Mouse (Mus musculus): Measurements from ENCODE around the gene Samd9l.
"Not testable (repeated sequence)": the region's sequence is repeated elsewhere in the genome, so short reads cannot be mapped to it uniquely, and the experiment has no call there.

Gene Samd9l

DNA sequence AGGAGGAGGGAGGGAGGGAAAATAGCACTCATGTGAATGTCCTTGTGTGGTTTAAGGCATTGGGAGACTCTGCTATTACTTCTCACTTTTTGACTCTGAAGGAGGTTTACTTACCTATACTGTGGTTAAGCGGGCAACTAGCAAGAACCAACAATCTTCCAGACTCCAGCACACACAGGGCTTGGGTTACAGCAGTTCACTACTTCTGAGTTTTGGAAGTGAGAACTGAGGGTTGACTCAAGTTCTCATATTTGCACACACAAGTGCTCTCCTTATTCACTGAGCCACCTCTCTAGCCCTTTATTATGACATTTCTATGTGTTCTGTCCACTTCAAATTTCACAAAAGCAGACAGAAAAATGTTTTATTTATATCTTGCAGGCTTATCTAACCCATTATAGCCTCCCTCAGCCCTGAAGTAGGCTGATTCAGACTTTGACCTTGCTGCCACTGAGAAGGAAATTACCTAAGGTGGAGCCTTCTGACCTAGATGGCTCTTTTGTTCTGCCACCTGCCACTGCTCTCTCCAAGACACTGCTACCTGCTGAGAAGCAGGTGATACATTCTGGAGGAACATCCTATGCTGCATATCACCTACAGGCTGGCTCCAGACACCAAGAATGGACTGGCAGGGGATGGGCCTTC lies 55.6 kb downstream of the Samd9l start:
- DNase-seq (ENCODE audit: low spot score in 2 of 2): not testable (repeated sequence)

DNA sequence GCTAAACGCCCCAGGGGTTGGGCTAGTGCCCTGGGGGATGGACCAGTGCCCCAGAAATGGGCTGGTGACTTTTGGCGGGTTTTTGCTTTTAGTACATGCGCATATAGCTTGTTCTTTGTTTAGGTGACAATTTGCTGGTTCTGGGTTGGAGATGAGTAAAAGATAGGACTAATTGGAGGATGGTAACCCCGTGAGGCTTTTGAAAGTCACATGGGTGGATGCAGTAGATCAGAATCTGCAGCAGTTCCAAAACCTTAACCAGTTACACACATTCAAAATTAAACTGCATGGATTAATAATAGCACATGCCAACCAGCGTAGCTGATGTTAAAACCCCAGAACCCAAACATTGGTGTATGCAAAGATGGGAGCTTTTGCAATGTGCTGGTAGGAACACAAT lies 57.9 kb downstream of the Samd9l start:
- DNase-seq (ENCODE audit: low spot score in 2 of 2): no peak

DNA sequence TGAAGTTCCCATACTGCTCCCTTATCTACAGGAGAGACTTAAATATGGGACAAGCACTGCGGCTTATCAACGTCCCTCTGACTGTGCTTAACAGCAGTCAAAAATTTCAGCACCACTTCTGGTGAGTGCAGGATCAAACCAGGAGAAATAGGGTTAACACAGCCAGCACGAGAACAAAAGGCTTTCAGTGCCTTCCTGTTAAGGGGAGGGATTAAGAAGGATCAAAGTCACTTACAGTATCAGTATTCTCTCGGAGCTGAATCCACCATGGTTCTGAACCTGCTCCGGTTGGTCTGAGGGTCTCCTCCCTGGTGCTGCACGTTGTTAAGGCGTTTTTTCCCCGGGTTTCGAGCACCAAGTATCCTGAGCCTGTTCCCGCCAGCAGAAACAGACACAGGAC lies 58.4 kb downstream of the Samd9l start:
- DNase-seq (ENCODE audit: low spot score in 2 of 2): not testable (repeated sequence)

DNA sequence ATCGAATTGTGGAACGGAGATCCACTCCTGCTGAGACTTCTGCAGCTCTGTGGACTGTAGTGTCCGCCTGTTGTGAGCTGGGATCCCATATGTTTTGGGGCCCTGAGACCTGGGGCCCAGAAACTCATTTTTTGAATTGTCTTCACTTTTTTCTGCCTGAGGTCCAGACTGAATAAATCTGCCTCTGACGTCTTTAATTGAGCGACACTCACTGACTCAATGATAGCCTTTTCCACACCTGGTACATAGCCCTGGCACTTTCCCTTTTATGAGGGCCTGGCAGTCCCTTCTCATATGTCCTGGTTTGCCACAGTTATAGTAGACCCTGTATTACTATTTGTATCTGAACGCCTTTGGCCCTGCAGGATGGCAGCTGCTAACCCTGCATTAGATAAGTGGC lies 60.2 kb downstream of the Samd9l start:
- not testable (repeated sequence) for DNase-seq (ENCODE audit: low spot score in 2 of 2)
